Mouse (Mus musculus) liver, adult 2 months (tissue): ENCODE measurements around the gene Bicdl1.

ENCODE experiments used
- CTCF ChIP-seq: fragments of 200-500 bp; IDR thresholded peaks from 2 replicates; pipeline ENCODE4 v1.5.1; 2011; ENCODE audit warnings: low read depth, low read length, control low read depth
- POLR2A ChIP-seq: fragments of 200-500 bp; IDR thresholded peaks from 2 replicates; pipeline ENCODE4 v1.6.1; 2011; ENCODE audit warnings: low read length, control low read depth; ENCODE audit not compliant: insufficient read depth; ENCODE audit errors: extremely low read depth

DNA sequence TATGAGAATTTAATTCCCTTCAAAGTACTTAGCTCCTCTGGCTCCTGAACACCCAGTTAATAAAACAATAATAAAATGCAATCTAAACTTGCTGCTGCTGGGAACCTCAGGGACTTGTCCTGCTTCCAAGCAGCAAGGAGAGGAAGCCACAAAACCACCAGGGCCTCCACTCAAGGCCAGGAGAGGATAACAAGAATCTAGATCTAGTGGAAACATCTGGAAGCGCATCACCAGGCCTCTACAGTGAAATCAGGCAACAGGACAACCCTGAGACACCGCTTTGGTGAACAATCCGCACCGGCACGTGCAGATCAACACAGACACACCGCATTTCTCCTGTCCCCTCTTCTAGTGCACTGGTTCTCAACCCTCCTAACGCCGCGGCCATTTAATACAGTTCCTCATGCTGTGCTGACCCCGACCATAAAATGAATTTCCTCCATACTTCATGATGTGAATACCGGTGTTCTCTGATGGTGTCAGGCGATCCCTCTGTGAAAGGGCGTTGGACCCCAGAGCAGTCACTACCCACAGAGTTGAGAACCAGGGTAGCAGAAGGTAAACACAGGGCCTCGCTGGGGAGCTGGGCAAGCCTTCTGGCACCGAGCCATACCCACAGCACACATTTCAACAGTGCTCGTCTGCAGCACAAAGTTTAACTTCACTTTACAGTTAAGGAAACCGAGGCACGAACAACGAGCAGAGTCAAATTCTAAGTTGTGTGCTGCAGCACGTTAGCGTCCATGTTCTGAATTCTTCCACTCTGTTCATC, 9.0 kb downstream of the Bicdl1 start:
- TF ChIP-seq CTCF = no peak
- TF ChIP-seq POLR2A = no peak
